Mouse (Mus musculus) left cerebral cortex, postnatal 14 days (tissue): ENCODE measurements around the gene Irf7. TPM values are rescaled to one million over a fixed set of nuclear protein-coding genes. Genes with fewer than 3 reads are reported as not detected.

Experiments
- DNase-seq, 2 experiments: peaks; one replicate each; pipeline ENCODE4 v3.0.0; 2021 to 2022; ENCODE audit warnings: low spot score in 2 of 2, mixed read lengths in 1 of 2
- intact Hi-C: fragments of 180-260 bp; cut with DNase I; formaldehyde crosslinking; loops from one replicate; pipeline ENCODE4 v1.15.1; 2025
- long read RNA-seq, 2 experiments: library from polyadenylated mRNA; stranded (forward); transcript quantifications; one replicate each; pipeline ENCODE4 v2.0.0; 2021
- total RNA-seq, 2 experiments: library from RNA; stranded (reverse); gene quantifications; 2 replicates each; pipeline ENCODE4 v1.2.3; 2021

Gene Irf7
- 1 to 10 TPM in 1 of 2 experiments, not detected in 1; 1.4 TPM for total RNA-seq
- long read RNA-seq, experiment 1, partial matches to known transcripts = 0 of 1 reads
- long read RNA-seq, experiment 1, other reads (novel, unspliced or antisense) = 0 of 1 reads
- long read RNA-seq, experiment 2 = 0 reads

- intact Hi-C loops = loop anchor here (5.0 kb wide), 1 partner anchor 96 kb away; no protein-coding TSS in a partner anchor
- DNase-seq = no peak
Measured at GRCm38 (mm10) chr7:141265739-141266561, at the start of gene Irf7. Gene Irf7 (minus strand): TSS chr7:141266481.

GRCm38 (mm10) chr7:141315974-141316373 lies 49.7 kb upstream of the Irf7 start:
- peak; percentile 34 to 50 for DNase-seq
- intact Hi-C loops = loop anchor here (10.0 kb wide), 1 partner anchor 61 kb away; no protein-coding TSS in a partner anchor

- intact Hi-C loops = loop anchor here (10.0 kb wide), 1 partner anchor 60 kb away; no protein-coding TSS in a partner anchor
- DNase-seq = peak; percentile 52 to 55
Measured at GRCm38 (mm10) chr7:141315076-141315475, 48.8 kb upstream of the Irf7 start.

GRCm38 (mm10) chr7:141314416-141314815 lies 48.1 kb upstream of the Irf7 start:
- intact Hi-C loops = loop anchor here (10.0 kb wide), 1 partner anchor 60 kb away; no protein-coding TSS in a partner anchor
- DNase-seq = no peak

- no peak for DNase-seq
- intact Hi-C loops = no loop called here
Measured at GRCm38 (mm10) chr7:141304537-141304936, 38.3 kb upstream of the Irf7 start.

- no peak for DNase-seq
- intact Hi-C loops = no loop called here
Measured at GRCm38 (mm10) chr7:141302702-141303268, 36.5 kb upstream of the Irf7 start.

GRCm38 (mm10) chr7:141301386-141301785 lies 35.1 kb upstream of the Irf7 start:
- DNase-seq = no peak
- intact Hi-C loops = no loop called here

- intact Hi-C loops = no loop called here
- peak in 1 of 2 experiments; percentile 37 for DNase-seq
Measured at GRCm38 (mm10) chr7:141299175-141299574, 32.9 kb upstream of the Irf7 start.

- intact Hi-C loops = no loop called here
- no peak for DNase-seq
Measured at GRCm38 (mm10) chr7:141297926-141298650, 31.8 kb upstream of the Irf7 start.

- no peak for DNase-seq
Measured at GRCm38 (mm10) chr7:141294479-141294878, 28.2 kb upstream of the Irf7 start.

GRCm38 (mm10) chr7:141293852-141294471 lies 27.7 kb upstream of the Irf7 start:
- intact Hi-C loops = no loop called here
- no peak for DNase-seq

More at GRCm38 (mm10) chr7:141294479-141294878, 28.2 kb upstream of the Irf7 start:
- intact Hi-C loops = no loop called here

- intact Hi-C loops = no loop called here
- DNase-seq = peak in 1 of 2 experiments; percentile 44
Measured at GRCm38 (mm10) chr7:141292583-141293388, 26.5 kb upstream of the Irf7 start.

GRCm38 (mm10) chr7:141291921-141292582 lies 25.8 kb upstream of the Irf7 start, which contains the start of gene Drd4:
Gene Drd4 (plus strand): TSS chr7:141292006.
- intact Hi-C loops = no loop called here
- DNase-seq = peak; percentile 24 to 42

- no peak for DNase-seq
- intact Hi-C loops = no loop called here
Measured at GRCm38 (mm10) chr7:141288042-141288441, 21.8 kb upstream of the Irf7 start.

- intact Hi-C loops = no loop called here
Measured at GRCm38 (mm10) chr7:141282756-141283155, 16.5 kb upstream of the Irf7 start.

GRCm38 (mm10) chr7:141281442-141281841 lies 15.2 kb upstream of the Irf7 start:
- DNase-seq = no peak
- intact Hi-C loops = no loop called here

More at GRCm38 (mm10) chr7:141282756-141283155, 16.5 kb upstream of the Irf7 start:
- no peak for DNase-seq

- no peak for DNase-seq
Measured at GRCm38 (mm10) chr7:141278766-141279590, 12.7 kb upstream of the Irf7 start, which contains the start of gene Sct. Gene Sct (minus strand): TSS chr7:141279133.

More at GRCm38 (mm10) chr7:141278766-141279590, 12.7 kb upstream of the Irf7 start, which contains the start of gene Sct:
- intact Hi-C loops = no loop called here
